Mouse (Mus musculus): Measurements from ENCODE around the gene Dnajc7. TPM values are rescaled to one million over a fixed set of nuclear protein-coding genes. Genes with fewer than 3 reads are reported as not detected.
"Not testable (repeated sequence)": the region's sequence is repeated elsewhere in the genome, so short reads cannot be mapped to it uniquely, and the experiment has no call there.

Dnajc7 gene
- total RNA-seq, 2 experiments from 2014 or later = 207 to 222 TPM

DNA sequence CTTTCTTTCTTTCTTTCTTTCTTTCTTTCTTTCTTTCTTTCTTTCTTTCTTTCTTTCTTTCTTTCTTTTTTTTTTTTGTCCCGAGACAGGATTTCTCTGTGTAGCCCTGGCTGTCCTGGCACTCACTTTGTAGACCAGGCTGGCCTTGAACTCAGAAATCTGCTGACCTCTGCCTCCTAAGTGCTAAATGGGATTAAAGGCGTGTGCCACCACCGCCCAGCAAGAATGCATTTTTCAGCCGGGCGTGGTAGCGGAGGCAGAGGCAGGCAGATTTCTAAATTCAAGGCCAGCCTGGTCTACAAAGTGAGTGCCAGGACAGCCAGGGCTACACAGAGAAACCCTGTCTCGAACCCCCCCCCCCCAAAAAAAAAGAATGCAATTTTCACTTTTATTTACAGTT, 3.1 kb downstream of the Dnajc7 start:
- DNase-seq = not testable (repeated sequence)

DNA sequence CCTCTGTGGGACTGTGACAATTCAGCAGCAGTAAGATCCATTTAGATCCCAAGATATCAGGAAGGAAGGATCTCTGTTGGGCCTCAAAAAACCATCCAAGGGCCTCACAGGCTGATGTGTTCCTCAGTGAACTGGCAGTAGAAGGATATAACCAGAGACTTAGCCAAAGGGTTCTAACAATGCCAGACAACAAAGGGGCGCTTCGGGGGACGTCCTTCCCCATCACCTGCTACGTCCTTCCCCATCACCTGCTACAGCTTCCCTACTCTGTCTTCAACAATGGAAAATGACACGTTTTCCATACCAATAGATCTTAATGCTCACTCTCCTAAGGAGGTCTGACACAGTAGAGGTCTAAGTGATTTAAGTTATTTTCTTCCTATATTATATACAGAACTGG, 3.6 kb downstream of the Dnajc7 start:
- DNase-seq = no peak

DNA sequence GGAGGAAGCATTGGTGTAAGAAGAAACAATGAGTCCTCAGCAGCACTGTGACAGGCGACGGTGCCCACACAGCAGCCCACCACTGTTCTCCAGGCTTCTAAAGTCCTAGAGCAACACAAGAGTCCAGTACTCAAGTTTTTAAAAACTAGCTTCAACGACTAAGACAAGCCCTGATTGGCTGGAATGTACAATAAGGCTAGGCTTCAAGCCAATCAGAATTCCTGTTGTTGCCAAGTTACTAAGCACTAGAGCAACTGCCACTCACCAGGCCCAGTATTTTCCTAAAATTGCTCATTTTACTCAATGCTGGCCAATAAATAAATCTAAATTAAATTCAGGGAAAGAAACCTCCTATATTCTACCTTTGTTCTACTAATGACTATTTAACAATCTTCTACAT, 6.7 kb downstream of the Dnajc7 start:
- peak in 1 of 2 experiments; percentile 33 for DNase-seq

DNA sequence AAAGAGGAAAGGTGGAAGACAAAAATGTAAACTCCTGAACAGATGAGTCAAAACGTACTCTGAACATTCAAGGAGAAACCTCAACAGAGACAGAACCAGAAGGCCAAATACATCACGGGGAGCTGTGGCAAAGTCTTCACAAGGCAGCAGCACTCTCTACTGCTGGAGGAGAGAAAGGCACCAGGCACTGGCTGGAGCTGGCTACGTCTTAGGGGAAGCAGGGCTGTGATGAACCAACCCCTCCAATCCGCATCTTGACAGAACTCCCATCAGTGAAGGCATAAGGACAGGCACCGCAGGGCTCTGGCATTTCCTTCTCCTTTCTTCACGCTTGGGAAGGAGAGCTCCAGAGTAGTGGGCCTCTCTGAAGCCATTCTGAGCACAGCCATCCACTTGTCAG, 8.3 kb downstream of the Dnajc7 start:
- DNase-seq = peak; percentile 49 to 59

DNA sequence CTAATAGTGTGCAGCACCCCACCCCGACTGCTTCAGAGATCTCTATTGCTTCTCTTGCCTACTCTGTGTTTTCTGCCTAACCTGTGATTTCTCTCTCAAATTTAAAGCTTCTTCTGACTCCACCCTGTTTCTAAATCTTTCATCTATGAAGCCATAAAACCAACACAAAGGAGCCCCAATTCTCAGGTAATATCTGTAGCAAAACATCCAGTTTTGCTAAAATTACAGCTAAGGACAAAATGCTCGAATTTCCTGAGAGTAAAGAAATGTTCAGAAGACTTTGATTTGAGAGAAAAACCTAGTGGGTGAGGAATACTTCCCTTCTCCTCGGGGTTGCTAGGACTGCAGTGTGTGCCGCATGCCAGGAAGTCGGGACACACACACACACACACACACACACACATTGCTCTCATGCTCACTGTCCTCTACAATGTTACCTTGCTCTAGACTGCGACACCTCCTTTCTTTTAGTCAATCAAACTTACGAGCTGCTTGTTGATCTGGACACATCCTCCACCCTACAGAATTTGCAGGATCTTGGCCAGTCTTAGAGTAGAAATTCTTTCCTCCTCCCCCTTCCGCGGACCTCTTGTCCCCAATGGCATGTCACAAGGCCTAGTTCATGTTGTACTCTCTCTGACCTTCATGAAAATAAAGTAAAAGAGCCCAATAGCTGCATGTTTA, 9.8 kb downstream of the Dnajc7 start:
- DNase-seq = peak; percentile 42 to 61

DNA sequence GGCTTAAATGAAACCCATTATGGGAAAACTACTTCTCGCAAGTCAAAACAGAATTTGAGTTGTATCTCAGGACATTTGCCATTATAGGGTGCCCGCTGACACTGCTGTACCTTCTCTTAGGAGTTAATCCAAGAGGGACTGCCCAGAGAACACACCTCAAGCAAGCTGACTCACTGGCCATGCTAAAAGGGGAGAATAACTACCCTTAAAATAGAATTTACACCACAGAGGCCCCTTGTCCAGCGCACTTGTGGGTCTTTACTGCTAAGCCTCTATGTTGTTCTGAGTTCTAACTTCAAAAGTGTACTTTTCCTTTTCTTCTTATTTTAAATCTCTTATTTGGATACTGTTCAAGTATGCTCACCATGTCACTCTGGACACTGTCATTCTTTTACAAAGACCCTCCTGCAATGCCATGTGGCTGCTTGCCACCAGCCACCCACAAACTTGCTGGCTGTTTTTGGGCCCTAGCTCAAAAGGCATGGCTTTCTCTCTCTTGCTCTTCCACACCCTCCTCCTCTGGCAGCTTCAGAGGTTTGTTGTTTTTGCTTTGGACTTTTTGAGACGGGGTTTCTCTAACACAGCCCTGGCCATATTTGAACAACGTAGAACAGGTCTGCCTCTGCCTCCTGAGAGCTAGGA, 10.5 kb downstream of the Dnajc7 start:
- no peak for DNase-seq

DNA sequence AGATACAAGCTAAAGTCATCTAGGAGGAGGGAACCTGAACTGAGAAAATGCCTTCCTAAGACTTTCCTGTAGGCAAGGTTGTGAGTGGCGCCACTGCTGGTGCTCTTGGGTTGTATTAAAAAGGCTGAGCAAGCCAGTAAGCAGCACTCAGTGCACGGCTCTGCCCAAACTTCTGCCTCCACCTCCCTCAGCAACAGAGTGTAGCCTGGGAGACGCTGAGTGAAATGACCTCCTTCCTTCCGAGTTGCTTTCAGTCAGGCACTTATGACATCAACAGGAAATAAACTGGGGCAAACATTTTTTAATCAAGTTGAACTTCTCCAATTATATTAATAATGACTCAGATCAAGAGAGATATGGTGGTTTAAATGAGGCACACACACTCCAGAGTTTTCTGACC, 11.2 kb downstream of the Dnajc7 start:
- DNase-seq = no peak

DNA sequence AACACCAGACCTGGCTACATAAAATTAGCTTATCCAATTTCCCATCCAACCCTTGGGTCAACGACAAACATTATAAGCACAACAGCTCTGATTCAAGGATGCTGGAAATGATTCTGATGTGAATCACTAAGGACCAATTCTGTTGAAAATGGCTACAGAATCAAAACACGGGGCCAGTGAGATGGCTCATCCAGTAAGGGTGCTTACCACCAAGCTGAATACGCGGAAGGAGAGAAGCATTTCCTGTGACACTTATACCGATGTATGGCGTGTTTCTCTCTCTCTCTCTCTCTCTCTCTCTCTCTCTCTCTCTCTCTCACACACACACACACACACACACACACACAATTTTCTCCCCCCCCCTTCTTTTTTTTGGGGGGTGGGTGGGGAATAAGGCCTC, 12.8 kb downstream of the Dnajc7 start:
- no peak for DNase-seq

DNA sequence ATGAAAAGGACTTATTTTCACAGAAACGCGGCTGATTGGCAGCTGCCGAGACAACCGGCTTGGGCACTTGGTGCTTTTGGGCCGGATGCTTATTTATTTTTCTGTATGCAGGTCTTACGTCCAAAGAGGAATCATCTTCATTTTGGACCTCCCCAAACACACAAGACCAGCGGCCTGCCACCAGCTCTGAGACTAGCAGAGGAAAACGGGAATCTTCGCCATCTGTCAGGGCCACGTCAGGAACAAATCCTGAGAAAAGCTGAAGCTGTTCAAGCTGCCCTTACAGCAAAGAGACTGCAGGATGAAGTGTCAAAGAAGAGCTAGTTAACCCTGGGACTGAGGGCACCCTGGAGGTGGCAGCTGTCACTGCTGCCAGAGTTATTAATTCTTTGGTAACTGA, 14.5 kb downstream of the Dnajc7 start:
- DNase-seq = no peak

DNA sequence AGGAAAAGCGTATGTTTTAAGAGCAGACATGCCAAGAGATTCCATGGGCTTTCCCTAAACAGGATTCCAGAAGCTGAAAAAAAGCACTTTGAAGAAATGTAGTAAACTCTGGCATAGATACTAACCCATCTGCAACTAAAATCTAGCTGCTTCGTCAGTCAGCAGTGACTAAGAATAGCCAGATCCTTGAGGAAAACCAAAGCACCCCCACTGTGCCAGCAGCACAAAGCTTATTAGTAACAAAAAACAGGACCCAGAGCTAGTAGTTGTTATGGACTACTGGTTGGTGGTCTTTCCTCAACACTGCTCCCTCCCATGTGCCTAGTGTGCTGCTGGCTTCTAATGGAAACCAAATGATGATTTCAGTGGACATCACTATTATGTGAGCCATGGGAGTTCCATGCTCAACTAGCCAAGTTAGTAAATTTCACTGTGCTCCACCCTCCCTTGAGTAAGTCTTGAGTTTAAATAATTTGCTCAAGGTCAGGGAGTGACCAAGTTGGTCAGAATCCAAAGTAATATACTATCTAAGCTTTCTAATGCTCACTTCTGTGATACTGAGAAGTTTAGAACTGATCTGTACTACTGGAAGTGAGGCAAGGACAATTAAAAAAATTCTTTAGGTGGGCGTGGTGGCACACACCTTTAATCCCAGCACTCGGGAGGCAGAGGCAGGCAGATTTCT, 15.5 kb downstream of the Dnajc7 start:
- no peak for DNase-seq

DNA sequence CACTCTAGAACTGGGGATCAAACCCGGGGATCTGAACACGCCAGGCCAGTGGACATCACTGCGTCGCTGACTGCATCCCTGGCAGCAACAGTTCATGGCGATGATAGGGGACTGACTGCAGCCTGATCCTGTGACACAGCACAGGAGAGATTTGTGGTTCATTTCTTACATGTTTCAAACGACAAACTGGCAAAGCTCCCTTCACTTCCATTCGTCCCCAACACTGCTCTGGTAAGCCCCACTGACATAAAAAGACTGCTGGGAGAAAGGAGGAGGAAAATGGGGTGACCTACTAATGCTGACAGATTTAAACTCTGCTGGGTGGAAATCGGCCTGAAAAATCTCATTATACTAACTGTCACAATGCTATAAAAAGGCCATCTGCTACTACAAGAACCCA, 16.2 kb downstream of the Dnajc7 start:
- DNase-seq = no peak

DNA sequence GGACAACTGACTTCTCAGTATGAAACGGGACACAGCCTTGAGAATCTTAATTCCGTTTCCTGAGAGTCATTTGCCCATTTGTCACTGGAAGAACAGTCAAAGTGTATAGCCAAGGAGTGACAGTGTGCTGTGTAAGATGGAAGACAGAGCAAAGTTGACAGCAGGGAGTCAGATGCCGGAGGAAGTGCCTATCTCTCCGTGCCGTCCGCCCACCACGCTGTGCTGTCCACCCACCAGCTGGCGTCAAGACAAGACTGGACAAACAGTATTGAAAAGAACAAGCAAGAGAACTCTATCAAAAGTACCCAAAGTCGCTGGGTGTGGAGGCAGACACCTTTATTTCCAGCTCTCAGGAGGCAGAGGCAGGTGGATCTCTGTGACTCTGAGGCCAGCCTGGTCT, 16.8 kb downstream of the Dnajc7 start:
- DNase-seq = no peak

DNA sequence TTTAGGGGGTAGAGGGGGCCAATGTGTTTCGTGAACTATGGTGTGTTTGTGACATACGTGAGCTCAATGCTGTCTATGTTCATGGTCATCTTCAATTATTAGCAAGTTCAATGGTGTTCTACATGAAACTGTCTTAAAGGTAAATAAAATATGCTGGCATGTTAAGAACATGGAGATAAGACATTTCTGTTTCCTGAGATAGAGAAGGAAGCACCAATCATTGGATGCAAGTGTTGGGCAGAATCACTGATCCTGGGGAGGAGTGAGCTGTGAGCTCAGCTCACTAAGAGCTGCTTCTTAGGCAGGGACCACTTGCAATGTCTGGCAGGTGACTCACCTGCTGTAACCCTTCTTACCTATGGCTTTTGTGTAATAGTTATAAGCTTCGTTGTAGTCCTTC, 18.6 kb downstream of the Dnajc7 start:
- no peak for DNase-seq

DNA sequence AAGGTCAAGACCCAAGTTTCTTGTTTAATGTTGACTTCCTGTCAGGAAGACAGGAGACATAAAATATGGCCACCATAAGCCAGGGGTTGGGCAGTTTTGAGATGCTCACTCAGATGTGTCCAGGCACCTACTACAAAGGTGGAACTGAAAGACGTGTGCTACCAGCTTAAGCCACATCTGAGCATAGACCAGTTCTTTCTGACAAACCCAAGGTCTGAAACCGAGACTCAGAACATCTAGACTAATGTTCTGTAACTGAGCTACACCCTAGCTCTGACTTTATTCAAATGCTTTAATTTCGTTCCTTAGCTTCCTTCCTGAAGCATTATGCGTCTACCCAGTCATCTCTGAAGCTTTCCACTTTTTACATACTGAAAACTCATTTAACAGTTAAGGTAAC, 21.9 kb downstream of the Dnajc7 start:
- DNase-seq = no peak

DNA sequence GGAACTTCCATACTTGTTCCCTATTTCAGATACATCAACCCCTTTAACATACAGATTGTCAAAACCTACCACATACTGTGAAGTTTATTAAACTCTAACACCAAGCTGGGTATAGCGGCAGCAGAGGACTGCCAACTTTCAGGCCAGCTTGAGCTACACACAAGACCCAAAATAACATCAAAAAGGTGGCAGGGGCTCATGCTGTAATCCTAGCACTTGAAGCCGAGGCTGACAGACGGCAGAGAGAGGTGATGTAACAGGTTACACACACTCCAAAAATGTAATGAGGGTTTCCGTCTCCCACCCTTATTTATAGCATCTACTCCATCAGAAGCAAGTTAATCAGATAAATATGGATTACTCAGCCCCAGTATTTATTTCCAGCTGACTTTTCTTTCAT, 24.4 kb downstream of the Dnajc7 start:
- no peak for DNase-seq

DNA sequence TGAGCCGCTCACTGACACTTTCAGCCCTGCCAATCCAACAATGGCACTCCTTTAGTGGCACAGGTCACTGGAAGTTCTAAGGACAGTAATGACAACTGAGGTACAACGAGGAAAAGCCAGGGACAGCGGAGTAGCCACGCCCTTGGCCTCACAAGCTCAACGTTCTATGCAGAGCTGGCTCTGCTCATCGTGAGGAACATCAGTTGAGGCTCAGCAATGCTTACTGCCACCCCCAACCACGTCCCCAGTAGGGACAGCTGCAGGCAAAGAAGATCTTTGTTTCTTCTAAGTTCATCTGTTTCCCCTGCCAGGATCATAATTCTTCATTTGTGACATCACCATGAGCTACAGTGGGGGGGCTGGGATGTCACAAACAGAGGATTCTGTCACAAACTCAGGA, 25.4 kb downstream of the Dnajc7 start:
- DNase-seq = no peak

DNA sequence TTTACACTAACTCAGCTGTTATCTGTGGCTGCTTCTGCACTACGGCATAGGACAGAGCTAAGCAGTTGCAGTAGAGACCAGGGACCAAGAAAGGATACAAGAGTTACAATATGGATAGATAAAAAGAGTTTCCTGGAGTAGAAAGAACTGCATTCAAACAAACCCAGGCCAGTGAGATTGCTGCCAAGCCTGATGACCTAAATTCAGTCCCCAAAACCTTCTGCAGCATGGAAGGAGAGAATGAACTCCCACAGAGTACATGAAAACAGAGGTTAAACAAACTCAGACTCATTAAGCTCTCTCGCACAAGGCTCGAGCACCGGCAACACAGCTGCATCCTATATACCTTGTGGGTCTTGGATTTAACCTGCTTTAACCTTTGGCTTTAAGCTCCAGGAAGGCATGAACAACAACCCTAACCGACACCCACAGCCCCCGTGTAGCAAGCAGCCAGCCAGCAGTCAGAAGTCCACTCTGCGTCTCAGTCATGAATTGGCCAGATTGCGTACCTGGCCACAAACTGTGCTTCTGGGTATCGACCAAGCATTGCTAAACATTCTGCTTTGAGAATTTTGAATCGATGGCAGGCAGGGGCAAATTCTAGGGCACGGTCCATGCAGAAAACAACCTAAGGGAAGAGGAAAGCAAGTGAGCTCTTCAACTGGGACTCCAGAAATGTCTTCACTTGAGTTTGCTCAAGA, 27.5 kb downstream of the Dnajc7 start:
- DNase-seq = no peak

DNA sequence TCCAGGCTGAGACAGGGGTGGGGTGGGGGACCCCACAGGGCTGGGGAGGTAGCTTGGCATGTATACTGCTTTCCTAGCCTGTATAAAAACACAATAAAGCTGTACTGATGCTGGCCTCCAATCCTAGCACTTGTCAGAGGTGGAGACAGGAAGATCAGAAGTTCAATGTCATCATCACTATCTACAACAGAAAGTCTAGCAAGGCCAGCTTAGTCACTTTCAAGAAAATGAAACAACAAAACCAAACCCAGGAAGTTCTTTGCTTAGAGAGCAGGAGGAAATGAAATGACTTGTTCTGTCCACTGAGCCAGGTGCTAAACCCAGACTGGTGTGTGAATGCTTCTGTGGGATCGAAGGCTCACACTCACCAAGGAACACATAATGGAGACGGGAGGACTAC, 31.5 kb downstream of the Dnajc7 start:
- no peak for DNase-seq

DNA sequence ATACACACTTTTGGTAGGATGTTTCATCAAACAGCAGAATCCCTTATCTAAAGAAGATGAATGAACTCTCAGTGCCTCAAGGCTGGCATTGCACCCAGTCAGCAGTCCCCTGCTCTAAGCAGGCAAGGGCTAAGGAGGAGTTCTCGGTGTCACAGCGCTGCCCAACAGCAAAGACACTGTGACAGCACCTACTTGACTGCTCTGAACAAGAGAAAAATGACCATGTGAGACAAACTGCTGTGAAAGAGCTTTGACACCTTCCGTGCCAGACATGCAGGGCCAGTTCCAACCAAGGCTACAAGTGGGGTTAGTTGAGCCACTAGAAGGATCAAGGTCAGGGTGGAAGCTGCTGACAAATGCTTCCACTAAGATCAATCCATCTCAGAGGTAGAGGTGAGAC, 34.8 kb downstream of the Dnajc7 start:
- no peak for DNase-seq

DNA sequence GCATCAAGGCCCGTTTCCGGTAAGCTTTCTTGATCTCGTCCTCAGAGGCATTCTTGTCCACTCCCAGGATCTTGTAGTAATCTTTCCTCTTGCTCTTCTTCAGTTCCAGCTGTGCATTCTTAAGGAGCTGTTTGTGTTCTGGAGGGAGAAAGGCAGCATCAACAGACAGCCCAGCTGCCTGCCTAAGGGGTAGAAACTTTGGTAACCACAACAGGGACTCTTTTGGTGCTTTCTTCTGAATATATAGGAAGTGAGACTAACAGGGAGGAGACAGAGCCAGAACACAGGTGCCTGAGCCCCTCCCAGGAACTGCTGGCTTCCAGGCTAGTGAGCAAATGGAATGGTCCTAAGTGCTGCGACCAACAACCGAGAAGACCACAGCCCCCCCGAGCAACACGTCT, 35.4 kb downstream of the Dnajc7 start:
- DNase-seq = no peak

DNA sequence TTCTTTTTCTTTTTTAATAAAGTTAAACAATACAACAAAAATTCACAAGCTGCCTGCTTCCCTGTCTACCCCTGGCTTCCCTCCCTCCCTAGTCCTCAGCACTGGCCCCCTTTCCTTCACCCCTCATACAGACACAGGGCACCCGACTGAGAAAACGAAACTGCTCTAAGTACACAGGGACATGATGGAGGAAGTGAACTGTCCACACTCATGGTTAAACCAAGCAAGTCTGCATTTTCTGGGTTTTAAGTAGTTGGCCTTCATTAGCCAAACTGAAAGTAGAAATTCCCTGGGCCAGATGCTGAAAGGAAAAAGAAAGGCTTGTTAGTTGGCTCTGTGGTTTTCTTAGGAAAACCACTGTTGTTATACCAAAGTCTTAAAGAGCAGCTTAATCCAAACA, 37.1 kb downstream of the Dnajc7 start:
- no peak for DNase-seq

DNA sequence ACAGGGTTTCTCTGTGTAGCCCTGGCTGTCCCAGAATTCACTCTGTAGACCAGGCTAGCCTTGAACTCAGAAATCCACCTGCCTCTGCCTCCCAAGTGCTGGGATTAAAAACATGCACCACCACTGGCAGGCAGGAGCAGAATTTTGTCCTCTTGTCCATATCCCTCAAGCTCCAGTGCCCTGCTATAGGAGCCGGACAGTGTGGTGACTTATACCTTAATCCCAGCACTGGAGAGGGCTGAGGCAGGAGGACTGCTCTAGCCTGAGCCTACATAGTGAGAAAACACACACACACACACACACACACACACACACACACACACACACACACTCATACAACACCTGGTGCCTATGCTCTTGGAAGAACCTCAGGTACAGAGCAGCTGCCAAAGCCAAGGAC, 37.6 kb downstream of the Dnajc7 start:
- not testable (repeated sequence) for DNase-seq

DNA sequence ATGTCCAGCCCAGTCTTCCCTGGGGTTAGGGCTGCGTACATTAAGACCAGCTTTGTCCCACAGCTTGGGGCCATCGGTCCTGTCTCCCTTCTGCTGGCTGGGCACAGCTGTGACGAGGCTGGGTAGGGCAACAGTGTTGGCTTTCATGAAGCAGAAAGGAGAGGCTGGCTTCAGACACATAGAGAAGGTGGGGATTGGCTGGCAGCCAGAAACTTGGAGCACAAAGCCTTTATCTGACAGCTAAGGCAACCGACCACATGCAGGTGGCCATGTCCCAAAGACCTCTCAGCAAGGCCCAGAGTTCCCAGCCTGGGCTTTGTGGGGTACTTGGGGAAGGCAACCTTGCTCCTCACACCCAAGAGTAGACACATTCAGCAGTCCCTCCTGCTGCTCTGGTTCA, 38.2 kb downstream of the Dnajc7 start:
- peak; percentile 55 to 70 for DNase-seq

Measured in adrenal gland, postnatal 36 days (tissue).